Mouse (Mus musculus) neutrophil, adult 5-6 weeks (primary cell): ENCODE measurements around the gene Hc. TPM values are rescaled to one million over a fixed set of nuclear protein-coding genes. Genes with fewer than 3 reads are reported as not detected.

ENCODE experiments used
- ATAC-seq: fragments of 151-379, 151-347 bp; 2 replicates; pipeline ENCODE4 v1.8.0; 2017; ENCODE audit warnings: mild to moderate bottlenecking, moderate TSS enrichment; ENCODE audit not compliant: insufficient number of reproducible peaks, poor library complexity, low FRiP score, severe bottlenecking; ENCODE audit errors: extremely low read depth
- total RNA-seq: library from RNA; stranded (forward); fragments of 200-1000 nt; gene quantifications from 2 replicates; pipeline ENCODE4 v1.2.3, GENCODE M21; 2017

Hc gene
- total RNA-seq, 1 experiment from 2014 or later: not detected

DNA sequence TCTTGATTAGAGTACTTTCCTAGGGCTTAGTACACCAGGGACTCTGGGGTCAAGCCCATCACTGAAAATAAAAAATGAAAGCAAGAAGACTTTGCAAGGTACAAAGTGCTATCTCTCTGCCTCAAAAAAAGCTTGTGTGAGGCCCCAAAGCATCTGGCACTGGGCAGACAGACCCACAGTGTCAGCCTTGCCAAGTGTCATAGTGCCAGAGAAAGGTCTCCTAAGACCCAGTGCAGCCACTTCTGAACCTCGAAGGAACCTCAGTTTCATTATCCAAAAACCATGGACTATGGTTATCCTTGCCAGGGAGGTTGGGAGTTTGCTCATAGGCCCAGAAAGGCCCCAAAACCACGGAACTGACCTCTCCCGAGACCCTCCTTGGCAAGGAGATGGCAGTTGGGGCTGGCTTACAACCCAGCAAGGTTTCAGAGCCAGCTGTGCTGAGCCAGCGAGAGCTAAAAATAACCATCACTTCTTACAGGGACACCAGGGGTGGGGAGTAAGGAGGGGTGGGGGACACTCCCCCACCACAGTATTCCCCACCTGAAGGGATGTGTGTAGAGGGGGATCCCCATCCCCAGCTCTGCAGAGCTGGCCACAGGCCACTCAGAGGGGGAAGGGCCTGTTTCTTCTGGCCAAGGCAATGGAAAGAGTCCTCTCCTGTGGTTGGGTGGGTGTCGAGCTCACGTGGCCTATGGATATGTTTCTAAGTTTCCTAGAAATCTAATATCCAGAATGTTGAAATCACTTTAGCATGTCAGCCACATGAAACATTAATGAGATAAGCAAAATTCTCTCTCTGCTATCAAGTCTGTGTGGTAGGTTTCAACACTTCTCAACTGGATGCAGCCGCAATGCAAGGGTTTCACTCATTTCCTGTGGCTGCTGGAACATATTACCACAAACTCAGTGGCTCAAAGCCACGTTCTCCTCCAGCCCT lies 122.7 kb downstream of the Hc start:
- no peak for ATAC-seq

DNA sequence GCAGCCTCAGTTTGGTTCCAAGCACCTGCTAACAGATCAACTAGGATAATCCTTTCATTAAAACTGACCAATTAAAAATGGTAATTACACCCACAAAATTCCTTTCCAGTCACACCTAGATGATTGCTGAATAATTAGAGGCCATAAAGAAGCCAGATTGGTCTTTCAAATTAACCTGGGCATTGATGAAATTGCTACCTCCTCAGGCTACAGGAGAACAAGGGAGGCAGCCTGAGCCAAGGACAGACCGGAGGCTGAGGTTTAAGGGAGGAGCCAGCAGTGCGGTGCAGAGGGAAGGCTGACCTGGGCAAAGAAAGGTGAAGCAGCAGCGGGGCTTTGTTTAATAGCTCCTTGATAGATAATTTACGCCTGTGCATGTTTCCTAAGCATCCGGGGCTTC lies 123.8 kb downstream of the Hc start:
- ATAC-seq: no peak

Other genes with a start within 250 kb of the Hc start
- gene Fbxw2, start 235.1 kb downstream of the Hc start, total RNA-seq: 94.5 and 100 TPM in 2 replicates
- gene Gm34653, start 228.4 kb downstream of the Hc start, total RNA-seq: not detected in 2 replicates
- gene Cutal, start 187.0 kb downstream of the Hc start, total RNA-seq: not detected in 2 replicates
- 17.1 and 17.7 TPM in 2 replicates for gene Psmd5, start 186.5 kb downstream of the Hc start, total RNA-seq
- 3.9 and 5.1 TPM in 2 replicates for gene Phf19, start 147.4 kb downstream of the Hc start, total RNA-seq
- 31.1 and 31.3 TPM in 2 replicates for gene Traf1, start 99.7 kb downstream of the Hc start, total RNA-seq
- 1.7 and 2.7 TPM in 2 replicates for gene AI182371, start 40.1 kb upstream of the Hc start, total RNA-seq
- 218 and 252 TPM in 2 replicates for gene Cntrl, start 48.1 kb upstream of the Hc start, total RNA-seq
- 215 and 295 TPM in 2 replicates for gene Rab14, start 139.7 kb upstream of the Hc start, total RNA-seq
- 187 and 197 TPM in 2 replicates for gene Gsn, start 194.9 kb upstream of the Hc start, total RNA-seq